Mouse (Mus musculus): Measurements from ENCODE around the gene Csk.

GRCm38 (mm10) chr9:57589224-57590126, 64.0 kb downstream of the Csk start, which contains the start of gene Ulk3:
- TF ChIP-seq CTCF (IDR thresholded peaks at IDR 0.05; ENCODE audit: low read depth) (peak; percentile 18; the same call in 1 of the 2 replicates), EP300 (IDR thresholded peaks at IDR 0.05; ENCODE audit: low read depth) (no peak)
